Mouse (Mus musculus): ENCODE measurements around the gene Chrna9.

Chrna9 gene

GRCm38 (mm10) chr5:65919904-65920303, 14.8 kb upstream of the Chrna9 start:
- no peak for DNase-seq

GRCm38 (mm10) chr5:65920701-65921426, 13.9 kb upstream of the Chrna9 start:
- no peak for DNase-seq

- no peak for DNase-seq
Observed at GRCm38 (mm10) chr5:65921477-65922138, 13.1 kb upstream of the Chrna9 start.

- no peak for DNase-seq
Observed at GRCm38 (mm10) chr5:65926666-65927065, 8.1 kb upstream of the Chrna9 start.

GRCm38 (mm10) chr5:65929162-65929561, 5.6 kb upstream of the Chrna9 start:
- DNase-seq, result peak; percentile 94

- DNase-seq, result no peak
Observed at GRCm38 (mm10) chr5:65930171-65930570, 4.5 kb upstream of the Chrna9 start.

GRCm38 (mm10) chr5:65933258-65933657, 1.5 kb upstream of the Chrna9 start:
- no peak for DNase-seq

GRCm38 (mm10) chr5:65933764-65934163, 957 bp upstream of the Chrna9 start:
- no peak for DNase-seq

GRCm38 (mm10) chr5:65937011-65937726, 2.4 kb downstream of the Chrna9 start:
- DNase-seq, result no peak

- DNase-seq, result peak; percentile 96
Observed at GRCm38 (mm10) chr5:65937998-65938715, 3.4 kb downstream of the Chrna9 start.

GRCm38 (mm10) chr5:65941145-65941544, 6.4 kb downstream of the Chrna9 start:
- DNase-seq, result no peak

- no peak for DNase-seq
Observed at GRCm38 (mm10) chr5:65949822-65950221, 15.1 kb downstream of the Chrna9 start.

- peak; percentile 87 for DNase-seq
Observed at GRCm38 (mm10) chr5:65950236-65950635, 15.5 kb downstream of the Chrna9 start.

- peak; percentile 86 for DNase-seq
Observed at GRCm38 (mm10) chr5:65950679-65951512, 16.2 kb downstream of the Chrna9 start.

GRCm38 (mm10) chr5:65951513-65951909, 16.8 kb downstream of the Chrna9 start:
- DNase-seq, result peak; percentile 74

GRCm38 (mm10) chr5:65954130-65955080, 19.7 kb downstream of the Chrna9 start:
- DNase-seq, result peak; percentile 68

GRCm38 (mm10) chr5:65955343-65956143, 20.8 kb downstream of the Chrna9 start:
- peak; percentile 98 for DNase-seq

GRCm38 (mm10) chr5:65956144-65957008, 21.7 kb downstream of the Chrna9 start:
- no peak for DNase-seq

GRCm38 (mm10) chr5:65958597-65958996, 23.9 kb downstream of the Chrna9 start:
- peak; percentile 81 for DNase-seq

Data from heart, adult 11 months (tissue).